Mouse (Mus musculus) lung, adult 2 months (tissue): ENCODE results near the gene Camta1. TPM values are rescaled to one million over a fixed set of nuclear protein-coding genes. Genes with fewer than 3 reads are reported as not detected.

ENCODE experiments used
- DNase-seq: peaks from one replicate; pipeline ENCODE4 v3.0.0; 2022
- H3K4me1 ChIP-seq: fragments of 200-500 bp; 2 replicates; pipeline ENCODE4 v1.6.1; 2011; ENCODE audit warnings: low read length; ENCODE audit not compliant: control insufficient read depth, insufficient read depth
- H3K4me3 ChIP-seq: fragments of 200-500 bp; replicated peaks from 2 replicates; pipeline ENCODE3; 2011; ENCODE audit warnings: low read depth, mild to moderate bottlenecking, control low read depth, low read length; ENCODE audit errors: extremely low read depth
- CTCF ChIP-seq: fragments of 200-500 bp; IDR thresholded peaks from 2 replicates; pipeline ENCODE4 v1.5.1; 2011; ENCODE audit warnings: mild to moderate bottlenecking, low read length, control low read depth; ENCODE audit not compliant: insufficient read depth
- POLR2A ChIP-seq: fragments of 200-500 bp; IDR thresholded peaks from 2 replicates; pipeline ENCODE4 v1.6.1; 2011; ENCODE audit warnings: low read depth, mild to moderate bottlenecking, control low read depth, low read length, borderline replicate concordance; ENCODE audit errors: extremely low read depth
- WGBS: fragments of 180-500 bp; shearing (Covaris S2); methylation state at CpG from one replicate; pipeline ENCODE4 v1.1.7; 2018; 5-methylcytosine and 5-hydroxymethylcytosine counted together
- polyA plus RNA-seq: library from polyadenylated mRNA; depleted of rRNA; stranded (reverse); fragments of >200 nt; gene quantifications from 2 replicates; pipeline ENCODE4 v1.2.3, GENCODE M21; 2012

Gene Camta1
- polyA plus RNA-seq, 1 experiment, result 10.4 TPM

DNA sequence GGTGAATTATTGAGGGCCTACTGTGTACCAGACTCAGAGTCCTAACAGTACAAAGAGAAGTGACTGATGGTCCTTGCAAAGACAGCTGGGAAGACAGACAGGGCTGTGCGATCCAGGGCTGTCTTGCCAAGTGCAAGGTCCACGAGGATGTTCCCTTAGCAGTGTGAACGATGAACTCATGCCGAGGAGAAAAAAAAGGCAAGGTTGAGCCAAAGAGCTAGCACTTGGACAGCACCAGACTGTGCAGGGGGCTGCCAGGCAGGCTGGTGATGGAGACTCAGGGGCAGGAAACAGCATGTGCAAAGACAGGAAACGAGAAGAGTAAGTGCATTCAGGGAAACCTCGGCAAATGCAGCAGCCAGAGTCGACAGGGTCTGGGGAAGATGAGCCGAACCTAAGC is 266.6 kb downstream of the Camta1 start:
- no peak for DNase-seq
- no peaks in the 10 kb centered on the region for H3K4me1 ChIP-seq
- WGBS, result 42% methylated on average over 8 of the region's 8 CpGs
- TF ChIP-seq POLR2A, result no peak
- TF ChIP-seq CTCF, result no peak
- no peak overlapping the region for H3K4me3 ChIP-seq

DNA sequence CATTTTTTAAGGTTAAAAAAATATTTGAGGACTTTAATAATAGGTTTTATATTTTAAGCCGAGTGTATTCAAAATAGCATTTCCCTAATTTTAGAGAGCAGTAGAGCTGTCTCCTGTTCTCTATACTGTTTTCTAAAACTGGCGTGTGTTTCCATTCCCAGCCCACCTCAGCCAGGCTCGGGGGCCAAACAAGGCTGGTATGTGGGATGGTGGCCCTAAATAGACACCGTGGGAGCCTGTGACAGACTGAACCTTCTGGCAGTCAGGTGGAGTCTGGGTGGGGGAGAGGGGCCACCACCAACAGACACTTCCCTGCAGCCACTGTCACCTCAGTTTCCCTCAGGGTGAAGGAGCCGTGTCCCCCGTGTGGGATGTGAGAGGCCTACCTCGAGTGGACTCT is 268.6 kb downstream of the Camta1 start:
- Histone ChIP-seq H3K4me1 (no peaks in the 10 kb centered on the region), H3K4me3 (no peak overlapping the region)
- TF ChIP-seq CTCF, result no peak
- no peak for TF ChIP-seq POLR2A
- DNase-seq, result no peak
- WGBS, result 66% methylated on average over 7 of the region's 7 CpGs

DNA sequence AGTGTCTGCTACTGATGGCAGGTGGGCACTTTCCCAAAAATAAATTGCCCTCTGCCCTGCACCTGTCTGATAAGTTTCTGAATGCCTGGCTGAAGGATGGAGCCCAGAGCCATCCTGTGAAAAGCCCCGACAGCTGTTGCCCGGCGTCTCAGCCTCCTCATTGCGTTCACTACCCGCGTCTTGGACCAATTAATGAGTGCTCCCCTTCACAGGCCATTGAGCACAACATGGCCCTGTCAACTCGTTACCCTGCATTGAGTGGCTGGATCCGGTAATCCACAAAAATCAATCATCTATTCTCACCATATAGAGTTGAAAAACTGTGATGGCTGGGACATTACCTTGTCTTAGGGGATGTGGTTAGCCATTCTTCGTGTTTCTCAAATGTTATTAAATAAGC is 275.6 kb downstream of the Camta1 start:
- Histone ChIP-seq H3K4me3 (no peak overlapping the region), H3K4me1 (no peaks in the 10 kb centered on the region)
- 77% methylated on average over 9 of the region's 9 CpGs for WGBS
- TF ChIP-seq POLR2A, result no peak
- no peak for DNase-seq

DNA sequence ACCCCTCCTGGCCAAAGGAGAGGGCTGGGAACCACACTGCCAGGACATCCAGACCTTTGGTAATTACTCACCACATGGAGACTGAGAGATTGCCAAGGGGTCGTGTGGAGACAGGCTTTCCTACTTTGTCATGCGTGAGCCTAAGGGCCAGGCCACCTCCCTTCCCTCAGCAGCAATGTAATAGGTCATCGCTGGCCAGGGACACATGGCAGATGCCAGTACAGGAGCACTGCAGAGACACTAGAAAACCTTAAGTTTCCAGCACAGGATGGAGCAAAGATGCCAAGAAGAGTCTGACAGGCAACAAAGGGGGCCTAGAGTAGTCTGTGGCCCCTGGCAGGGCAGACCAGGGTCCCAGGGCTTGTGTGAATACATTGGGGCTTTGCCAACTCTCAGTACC is 283.7 kb downstream of the Camta1 start:
- WGBS, result 53% methylated on average over 3 of the region's 3 CpGs
- no peak for TF ChIP-seq POLR2A
- TF ChIP-seq CTCF, result no peak

DNA sequence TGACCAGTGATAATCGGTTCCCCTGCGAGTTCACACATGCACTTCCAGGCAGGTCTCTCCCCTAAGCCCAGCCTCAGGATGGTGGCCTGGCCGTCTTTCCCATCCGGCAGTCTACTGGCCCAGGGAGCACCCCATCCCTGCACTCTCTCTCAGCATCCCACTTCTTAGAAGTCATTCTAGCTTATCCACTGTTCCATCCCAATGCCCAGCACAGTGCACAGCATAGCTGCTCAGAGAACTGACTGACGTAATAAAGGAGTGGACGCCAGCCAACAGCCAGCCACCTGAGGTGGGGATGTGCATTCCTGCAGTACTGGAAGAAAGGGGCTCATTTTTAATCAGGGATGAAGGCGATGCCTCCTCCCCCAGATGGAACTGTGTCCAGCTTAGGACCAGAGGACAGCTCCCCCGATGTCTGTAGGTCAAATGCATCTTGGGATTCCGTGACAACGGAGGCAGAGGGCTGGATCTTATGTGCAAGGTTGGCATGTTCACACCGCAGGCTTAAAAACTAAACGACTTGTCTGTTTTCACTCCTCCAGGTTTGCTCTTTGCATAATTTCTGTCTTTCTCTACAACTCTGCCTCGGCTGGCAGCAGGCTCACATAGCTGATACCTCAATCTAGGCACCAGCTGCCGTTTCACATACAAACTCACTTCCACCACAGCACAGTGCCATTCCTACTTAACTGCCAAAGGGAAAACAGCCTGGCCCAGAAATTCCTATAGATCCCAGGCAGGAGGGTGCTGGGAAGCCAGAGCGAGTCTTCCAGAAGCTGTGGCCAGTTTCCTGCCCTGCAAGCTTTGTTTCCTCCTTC is 285.2 kb downstream of the Camta1 start:
- WGBS, result 71% methylated on average over 15 of the region's 15 CpGs
- TF ChIP-seq CTCF (no peak), POLR2A (no peak)
- no peaks in the 10 kb centered on the region for H3K4me1 ChIP-seq
- no peak overlapping the region for H3K4me3 ChIP-seq
- no peak for DNase-seq

More for the DNA sequence above, 283.7 kb downstream of the Camta1 start:
- Histone ChIP-seq H3K4me1 (no peaks in the 10 kb centered on the region), H3K4me3 (no peak overlapping the region)
- no peak for DNase-seq

DNA sequence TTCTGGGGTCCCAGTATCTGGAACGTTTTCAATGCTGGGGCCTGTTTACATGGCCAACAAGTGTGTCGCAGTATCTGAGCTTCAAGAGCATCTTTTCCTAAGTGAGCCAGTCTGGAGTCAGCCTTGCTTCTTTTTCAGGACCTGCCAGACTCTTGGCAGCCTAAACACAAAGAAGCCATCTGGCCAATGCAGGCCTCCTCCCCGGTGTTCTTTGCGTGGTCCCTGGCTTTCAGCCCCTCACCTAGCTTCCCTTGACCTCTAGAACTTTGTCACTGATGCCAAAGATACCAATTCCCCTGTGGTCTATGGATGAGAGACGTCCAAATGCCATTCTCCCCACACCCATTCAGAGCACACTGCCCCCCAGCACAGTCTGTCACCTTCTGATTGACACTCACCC is 289.0 kb downstream of the Camta1 start:
- no peak for DNase-seq
- 61% methylated on average over 5 of the region's 5 CpGs for WGBS
- TF ChIP-seq POLR2A (no peak), CTCF (no peak)
- no peaks in the 10 kb centered on the region for H3K4me1 ChIP-seq
- H3K4me3 ChIP-seq, result no peak overlapping the region

DNA sequence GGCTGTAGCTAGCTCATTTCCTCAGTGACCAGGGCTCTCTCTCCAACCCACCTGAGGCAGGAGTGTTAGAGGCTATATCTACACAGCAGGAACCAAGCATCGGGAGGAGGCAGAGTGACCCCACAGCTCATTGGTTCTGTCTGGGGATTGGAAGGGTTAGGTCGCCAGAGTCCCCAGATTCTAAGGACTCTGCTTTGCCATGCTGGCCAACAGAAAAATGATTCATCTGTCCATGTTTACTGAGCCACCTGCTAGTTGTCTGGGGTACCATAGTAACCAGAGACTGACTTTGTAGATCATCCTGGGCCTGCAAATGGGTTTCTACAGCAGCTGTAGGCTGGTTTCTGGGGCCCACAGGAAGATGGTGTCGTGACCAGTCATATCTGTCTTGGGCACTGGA is 292.1 kb downstream of the Camta1 start:
- WGBS, result 73% methylated on average over 3 of the region's 3 CpGs
- TF ChIP-seq CTCF (no peak), POLR2A (no peak)
- DNase-seq, result no peak
- H3K4me3 ChIP-seq, result no peak overlapping the region
- no peaks in the 10 kb centered on the region for H3K4me1 ChIP-seq

DNA sequence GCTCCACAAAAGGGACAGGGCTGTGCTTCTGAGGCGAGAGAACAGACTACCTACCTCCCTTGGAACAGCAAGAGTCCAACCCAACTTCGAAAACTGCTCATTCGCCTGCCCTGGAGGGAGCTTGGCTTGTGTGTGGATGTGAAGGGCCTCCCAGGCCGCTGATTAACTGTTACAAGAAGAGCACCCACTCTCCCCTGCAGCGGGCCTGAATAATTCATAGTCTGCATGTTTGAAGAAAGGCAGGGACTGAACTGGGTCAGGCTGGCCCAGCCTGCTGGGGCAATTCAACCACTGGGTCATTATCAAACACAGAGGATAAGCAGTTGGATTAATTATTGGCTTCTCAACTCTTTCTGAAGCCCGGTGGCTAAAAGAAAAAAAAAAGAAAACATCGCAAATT is 292.8 kb downstream of the Camta1 start:
- DNase-seq, result no peak
- no peak overlapping the region for H3K4me3 ChIP-seq
- TF ChIP-seq CTCF (no peak), POLR2A (no peak)
- no peaks in the 10 kb centered on the region for H3K4me1 ChIP-seq
- 60% methylated on average over 7 of the region's 7 CpGs for WGBS

DNA sequence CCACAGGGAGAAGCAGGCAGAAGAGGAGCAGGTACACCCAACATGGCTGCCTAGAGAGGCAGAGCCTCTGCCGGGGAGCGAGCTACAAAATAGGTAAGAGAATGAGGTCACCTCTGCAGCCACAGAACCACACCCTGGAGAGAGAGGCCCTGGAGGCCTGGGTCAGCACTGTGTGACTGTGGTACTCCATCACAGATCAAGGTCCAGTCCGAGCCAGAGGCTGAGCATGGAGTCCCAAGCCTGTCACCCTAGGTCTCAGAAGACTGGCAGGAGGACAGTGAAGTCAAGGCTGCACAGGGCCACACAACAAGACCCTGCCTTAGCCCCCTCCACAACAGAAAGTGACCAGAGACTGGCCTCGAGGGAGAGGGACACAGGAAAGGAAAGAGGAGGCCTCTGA is 294.6 kb downstream of the Camta1 start:
- H3K4me1 ChIP-seq, result no peaks in the 10 kb centered on the region
- WGBS, result 67% methylated on average over 4 of the region's 4 CpGs
- H3K4me3 ChIP-seq, result no peak overlapping the region
- TF ChIP-seq CTCF (no peak), POLR2A (no peak)
- DNase-seq, result no peak

DNA sequence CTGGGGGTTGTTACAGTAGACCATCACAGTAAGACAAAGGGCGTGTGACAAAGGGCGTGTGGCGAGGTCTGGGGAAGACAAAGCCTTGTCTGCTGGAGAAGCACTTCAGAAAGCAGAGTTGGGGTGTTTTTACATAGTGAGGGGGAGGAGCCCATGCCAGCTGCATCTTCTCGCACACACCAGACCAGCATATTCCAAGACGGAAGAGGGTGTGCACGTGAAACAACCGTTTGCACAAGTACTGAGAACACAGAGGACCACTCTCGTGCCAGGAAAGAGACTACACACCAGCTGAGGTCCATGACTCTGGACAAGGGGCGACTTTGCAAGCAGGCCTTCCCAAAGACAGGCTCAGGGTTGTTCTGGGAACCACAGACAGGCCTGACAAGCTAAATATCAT is 306.2 kb downstream of the Camta1 start:
- WGBS, result 60% methylated on average over 9 of the region's 9 CpGs
- no peak overlapping the region for H3K4me3 ChIP-seq
- no peaks in the 10 kb centered on the region for H3K4me1 ChIP-seq
- DNase-seq, result no peak
- TF ChIP-seq CTCF, result no peak
